Mouse (Mus musculus) lung, postnatal 0 days (tissue): ENCODE measurements at regions not wholly inside any gene's neighbourhood (a gene's known extent, or its start where the extent isn't known, plus 50 kb on each side); places are given as distances from the start of the nearest gene placed in this dataset.
"Not testable (repeated sequence)": the region's sequence is repeated elsewhere in the genome, so short reads cannot be mapped to it uniquely, and the experiment has no call there.

Experiments
- ATAC-seq: fragments of 200-750 bp; cut with Nextera tagmentation; 2 replicates; pipeline ENCODE4 v1.8.0; 2017; ENCODE audit warnings: moderate library complexity
- DNase-seq: peaks from one replicate; pipeline ENCODE4 v3.0.0-alpha.2; 2016; ENCODE audit warnings: low spot score
- H3K27ac ChIP-seq: fragments of 300-500 bp; sonication (generic); 2 replicates; pipeline ENCODE4 v1.5.1; 2014; ENCODE audit warnings: antibody characterized with exemption, mild to moderate bottlenecking, low read length, mixed read lengths
- H3K27me3 ChIP-seq: fragments of 300-500 bp; sonication (generic); replicated peaks from 2 replicates; pipeline ENCODE4 v1.6.1; 2014; ENCODE audit warnings: low read length, mixed read lengths; ENCODE audit not compliant: insufficient read depth
- H3K36me3 ChIP-seq: fragments of 300-500 bp; sonication (generic); 2 replicates; pipeline ENCODE4 v1.6.1; 2014; ENCODE audit warnings: low read length, mixed read lengths; ENCODE audit not compliant: insufficient read depth
- H3K4me1 ChIP-seq: fragments of 300-500 bp; sonication (generic); 2 replicates; pipeline ENCODE4 v1.6.1; 2014; ENCODE audit warnings: antibody characterized with exemption, low read depth, low read length, mixed read lengths; ENCODE audit not compliant: insufficient read depth
- H3K4me2 ChIP-seq: fragments of 300-500 bp; sonication (generic); replicated peaks from 2 replicates; pipeline ENCODE4 v1.6.1; 2014; ENCODE audit warnings: low read depth, mild to moderate bottlenecking, low read length, moderate library complexity, mixed read lengths
- H3K4me3 ChIP-seq: fragments of 300-500 bp; sonication (generic); 2 replicates; pipeline ENCODE4 v1.5.1; 2014; ENCODE audit warnings: low read depth, low read length
- H3K9ac ChIP-seq: fragments of 300-500 bp; sonication (generic); replicated peaks from 2 replicates; pipeline ENCODE4 v1.6.1; 2014; ENCODE audit warnings: low read depth, mild to moderate bottlenecking
- H3K9me3 ChIP-seq: fragments of 300-500 bp; sonication (generic); 2 replicates; pipeline ENCODE4 v1.6.1; 2016; ENCODE audit warnings: low read length, mixed read lengths
- WGBS: fragments of 180-500 bp; shearing (Covaris S2); extraction: QIAGEN DNeasy Blood & Tissue Kit; methylation state at CpG from one replicate; pipeline ENCODE4 v1.1.7; 2014; 5-methylcytosine and 5-hydroxymethylcytosine counted together

GRCm38 (mm10) chr12:22156467-22157037 is 739.1 kb upstream of the Ywhaq start:
- DNase-seq, H3K9ac ChIP-seq, H3K27me3 ChIP-seq, H3K27ac ChIP-seq, H3K9me3 ChIP-seq, H3K4me1 ChIP-seq, H3K36me3 ChIP-seq, H3K4me2 ChIP-seq, ATAC-seq: not testable (repeated sequence)
- 0 out of 2 replicates have a peak overlapping the region, but pooled peaks have one; percentile 12 for H3K4me3 ChIP-seq
- WGBS = 11% methylated on average over 14 of the region's 47 CpGs

- H3K9ac ChIP-seq, H3K36me3 ChIP-seq, H3K4me1 ChIP-seq, H3K27ac ChIP-seq, ATAC-seq, H3K4me3 ChIP-seq, H3K4me2 ChIP-seq, H3K9me3 ChIP-seq, DNase-seq, H3K27me3 ChIP-seq: not testable (repeated sequence)
- WGBS = 67% methylated on average over 4 of the region's 8 CpGs
These were observed 737.9 kb upstream of the Ywhaq start for GRCm38 (mm10) chr12:22155341-22155740.
